Mouse (Mus musculus) CH12.LX (cell line): Measurements from ENCODE around the gene Wfikkn1. TPM values are rescaled to one million over a fixed set of nuclear protein-coding genes. Genes with fewer than 3 reads are reported as not detected.

Source experiments
- DNase-seq: peaks from one replicate; pipeline ENCODE4 v3.0.0-alpha.2; 2013; ENCODE audit errors: extremely low read depth
- H3K27ac ChIP-seq: 2 replicates; pipeline ENCODE4 v1.5.1; 2012; ENCODE audit warnings: low read depth, mild to moderate bottlenecking, control low read depth, moderate library complexity; ENCODE audit not compliant: insufficient read depth
- H3K27me3 ChIP-seq: replicated peaks from 2 replicates; pipeline ENCODE3; 2012; ENCODE audit warnings: inconsistent platforms
- H3K36me3 ChIP-seq, 2 experiments: replicated peaks in 1 of 2; 2 replicates each; pipeline versions ENCODE3 to v1.6.1; 2012; ENCODE audit warnings: inconsistent platforms in 1 of 2, low read length in 1 of 2, mild to moderate bottlenecking in 1 of 2, mixed read lengths in 1 of 2, moderate library complexity in 1 of 2; ENCODE audit not compliant: control insufficient read depth in 1 of 2, insufficient read depth in 1 of 2
- H3K4me1 ChIP-seq, 2 experiments: 2 replicates each; pipeline ENCODE4 v1.6.1; 2012; ENCODE audit warnings: inconsistent platforms in 1 of 2, moderate library complexity in 1 of 2; ENCODE audit not compliant: insufficient read depth in 2 of 2, control insufficient read depth in 1 of 2
- H3K4me2 ChIP-seq: 2 replicates; pipeline ENCODE4 v1.6.1; 2012; ENCODE audit warnings: low read depth, mild to moderate bottlenecking, control low read depth; ENCODE audit not compliant: poor library complexity, insufficient read depth, severe bottlenecking
- H3K4me3 ChIP-seq, 3 experiments: fragments of 150-350 bp in 1 of 3; sonication (generic) in 1 of 3; replicated peaks in 1 of 3; 2 replicates each; pipeline versions ENCODE3 to v1.5.1; 2011 to 2012; ENCODE audit warnings: low read depth in 2 of 3, low read length in 2 of 3, mild to moderate bottlenecking in 2 of 3, moderate library complexity in 2 of 3, control low read depth in 1 of 3, improper control_type of control experiment in 1 of 3, inconsistent platforms in 1 of 3, mixed read lengths in 1 of 3; ENCODE audit not compliant: poor library complexity in 1 of 3
- H3K79me2 ChIP-seq: replicated peaks from 2 replicates; pipeline ENCODE4 v1.6.1; 2012; ENCODE audit warnings: mild to moderate bottlenecking, moderate library complexity; ENCODE audit not compliant: control insufficient read depth, poor library complexity, insufficient read depth, severe bottlenecking; ENCODE audit errors: extremely low read depth
- H3K9ac ChIP-seq: 2 replicates; pipeline ENCODE4 v1.6.1; 2012; ENCODE audit warnings: low read depth, mild to moderate bottlenecking, control low read depth, moderate library complexity; ENCODE audit not compliant: insufficient read depth
- H3K9me3 ChIP-seq: replicated peaks from 2 replicates; pipeline ENCODE3; 2012; ENCODE audit warnings: low read length, inconsistent platforms, mixed read lengths
- BHLHE40 ChIP-seq: IDR thresholded peaks from 2 replicates; pipeline ENCODE4 v1.6.1; 2011; ENCODE audit warnings: mild to moderate bottlenecking, low read depth, low read length, improper control_type of control experiment
- CTCF ChIP-seq, 2 experiments: IDR thresholded peaks in 1 of 2; conservative IDR thresholded peaks in 1 of 2; 2 replicates each; pipeline ENCODE4 v1.5.1; 2011 to 2012; ENCODE audit warnings: low read depth in 2 of 2, low read length in 2 of 2, improper control_type of control experiment in 1 of 2, inconsistent platforms in 1 of 2, mild to moderate bottlenecking in 1 of 2, moderate library complexity in 1 of 2
- ELF1 ChIP-seq: IDR thresholded peaks from 2 replicates; pipeline ENCODE4 v1.6.1; 2014; ENCODE audit warnings: low read depth, mild to moderate bottlenecking, inconsistent platforms, low read length, improper control_type of control experiment
- EP300 ChIP-seq: IDR thresholded peaks from 2 replicates; pipeline ENCODE4 v1.6.1; 2011; ENCODE audit warnings: low read length, improper control_type of control experiment
- HCFC1 ChIP-seq: IDR thresholded peaks from 2 replicates; pipeline ENCODE4 v1.6.1; 2012; ENCODE audit warnings: low read depth, mild to moderate bottlenecking, inconsistent platforms, low read length, improper control_type of control experiment
- IRF4 ChIP-seq: IDR thresholded peaks from 2 replicates; pipeline ENCODE4 v1.6.1; 2014; ENCODE audit warnings: low read depth, mild to moderate bottlenecking, inconsistent platforms, low read length, improper control_type of control experiment
- KAT2A ChIP-seq: IDR thresholded peaks from 2 replicates; pipeline ENCODE4 v1.6.1; 2012; ENCODE audit warnings: low read length, improper control_type of control experiment, inconsistent platforms; ENCODE audit not compliant: insufficient replicate concordance
- MAX ChIP-seq: IDR thresholded peaks from 2 replicates; pipeline ENCODE4 v1.6.1; 2011; ENCODE audit warnings: low read length, improper control_type of control experiment
- MAZ ChIP-seq: IDR thresholded peaks from 2 replicates; pipeline ENCODE4 v1.6.1; 2012; ENCODE audit warnings: low read depth, mild to moderate bottlenecking, inconsistent platforms, low read length, improper control_type of control experiment, moderate library complexity
- MEF2A ChIP-seq: IDR thresholded peaks from 2 replicates; pipeline ENCODE4 v1.6.1; 2014; ENCODE audit warnings: low read depth, mild to moderate bottlenecking, inconsistent platforms, low read length, improper control_type of control experiment, borderline replicate concordance
- MXI1 ChIP-seq: IDR thresholded peaks from 2 replicates; pipeline ENCODE4 v1.6.1; 2011; ENCODE audit warnings: mild to moderate bottlenecking, low read depth, low read length, improper control_type of control experiment
- NELFE ChIP-seq: IDR thresholded peaks from 2 replicates; pipeline ENCODE4 v1.6.1; 2011; ENCODE audit warnings: low read depth, low read length, improper control_type of control experiment
- PAX5 ChIP-seq: IDR thresholded peaks from 2 replicates; pipeline ENCODE4 v1.6.1; 2012; ENCODE audit warnings: low read length, inconsistent platforms, mixed read lengths
- POLR2A ChIP-seq: IDR thresholded peaks from 2 replicates; pipeline ENCODE4 v1.6.1; 2011; ENCODE audit warnings: low read depth, mild to moderate bottlenecking, improper control_type of control experiment, low read length
- POLR2AphosphoS2 ChIP-seq: IDR thresholded peaks from 2 replicates; pipeline ENCODE4 v1.6.1; 2011; ENCODE audit warnings: low read depth, low read length, improper control_type of control experiment
- RAD21 ChIP-seq: IDR thresholded peaks from 2 replicates; pipeline ENCODE4 v1.6.1; 2011; ENCODE audit warnings: low read depth, mild to moderate bottlenecking, low read length, improper control_type of control experiment, moderate library complexity
- RCOR1 ChIP-seq: conservative IDR thresholded peaks from 2 replicates; pipeline ENCODE4 v1.6.1; 2012; ENCODE audit warnings: low read depth, mild to moderate bottlenecking, inconsistent platforms, low read length, improper control_type of control experiment
- SIN3A ChIP-seq: IDR thresholded peaks from 2 replicates; pipeline ENCODE4 v1.6.1; 2012; ENCODE audit warnings: low read length, improper control_type of control experiment, inconsistent platforms
- SMC3 ChIP-seq: IDR thresholded peaks from 2 replicates; pipeline ENCODE4 v1.6.1; 2011; ENCODE audit warnings: low read depth, low read length, improper control_type of control experiment
- TBP ChIP-seq: conservative IDR thresholded peaks from 2 replicates; pipeline ENCODE4 v1.6.1; 2011; ENCODE audit warnings: low read depth, low read length, improper control_type of control experiment
- TCF12 ChIP-seq: IDR thresholded peaks from 2 replicates; pipeline ENCODE4 v1.6.1; 2014; ENCODE audit warnings: low read depth, mild to moderate bottlenecking, inconsistent platforms, low read length, improper control_type of control experiment
- UBTF ChIP-seq: IDR thresholded peaks from 2 replicates; pipeline ENCODE4 v1.6.1; 2012; ENCODE audit warnings: low read depth, mild to moderate bottlenecking, inconsistent platforms, low read length, improper control_type of control experiment, moderate library complexity
- USF1 ChIP-seq: IDR thresholded peaks from 2 replicates; pipeline ENCODE4 v1.6.1; 2014; ENCODE audit warnings: low read depth, mild to moderate bottlenecking, inconsistent platforms, low read length, improper control_type of control experiment
- ZMIZ1 ChIP-seq: IDR thresholded peaks from 2 replicates; pipeline ENCODE4 v1.6.1; 2012; ENCODE audit warnings: low read depth, mild to moderate bottlenecking, inconsistent platforms, low read length, improper control_type of control experiment
- ZNF384 ChIP-seq: IDR thresholded peaks from 2 replicates; pipeline ENCODE4 v1.6.1; 2012; ENCODE audit warnings: low read depth, low read length, improper control_type of control experiment, inconsistent platforms
- dilution Hi-C: fragments of 300-500 bp; cut with MboI; formaldehyde crosslinking; loops from 2 replicates; pipeline ENCODE4 v1.14.3; 2020; ENCODE audit warnings: low sequenced_read_pairs; ENCODE audit not compliant: extremely low pct_unique_long_range_greater_than_20kb, extremely low pct_ligation_motif_present
- in situ Hi-C: fragments of 300-500 bp; cut with MboI; formaldehyde crosslinking; loops from 3 replicates; pipeline ENCODE4 v1.14.3; 2019; ENCODE audit warnings: low sequenced_read_pairs, low pct_ligation_motif_present, low pct_unique_long_range_greater_than_20kb, mixed read lengths
- polyA plus RNA-seq: library from polyadenylated mRNA; unstranded; fragments of >175 nt; gene quantifications from 2 replicates; pipeline ENCODE4 v1.2.1, GENCODE M21; 2012; ENCODE audit warnings: low read depth; ENCODE audit not compliant: insufficient read length
- total RNA-seq, 2 experiments: library from RNA; depleted of rRNA; stranded (reverse); fragments of 300-350 nt in 1 of 2; fragments of >200 nt in 1 of 2; gene quantifications; 2 replicates each; pipeline ENCODE4 v1.2.3; 2012 to 2014

Wfikkn1 gene
- total and polyA plus RNA-seq, 3 experiments, result 0.34 to 0.69 TPM; not detected in 1

DNA sequence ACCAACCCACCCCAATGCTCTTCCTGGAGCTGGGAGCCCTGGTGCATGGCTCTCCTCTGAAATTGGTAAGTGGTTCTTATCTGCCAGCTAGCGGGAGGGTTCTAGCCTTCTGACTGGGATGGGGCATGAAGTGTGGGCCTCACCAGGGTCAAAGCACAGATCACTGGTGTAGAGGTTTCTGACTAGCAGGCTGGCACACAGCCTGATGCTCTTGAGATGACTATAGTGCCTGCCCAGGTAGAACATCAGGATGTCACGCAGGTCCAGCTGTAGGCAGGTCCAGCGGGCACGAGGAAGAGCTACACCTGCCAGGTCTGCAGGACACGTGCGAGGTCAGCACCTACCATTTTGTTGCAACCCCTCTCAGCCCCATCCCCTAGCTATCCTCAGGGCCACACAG, 20.4 kb downstream of the Wfikkn1 start:
- peak overlapping the region; percentile 80; the same call in 1 of the 2 replicates for H3K9ac ChIP-seq
- dilution Hi-C loops, result no loop called here
- H3K9me3 ChIP-seq, result no peaks in the 10 kb centered on the region
- in situ Hi-C loops, result no loop called here
- peak overlapping the region; percentile 35 for H3K4me2 ChIP-seq
- peak overlapping the region in 2 of 3 experiments; percentile 70 to 86 for H3K4me3 ChIP-seq
- no peak overlapping the region for H3K27ac ChIP-seq
- DNase-seq, result no peak
- peaks cover 12 to 27% of the 10 kb centered on the region in 2 experiments for H3K36me3 ChIP-seq
- no peaks in the 10 kb centered on the region for H3K79me2 ChIP-seq
- peaks cover 7% of the 10 kb centered on the region for H3K27me3 ChIP-seq
- no peak for TF ChIP-seq RAD21
- TF ChIP-seq UBTF, result no peak
- no peak for TF ChIP-seq ZMIZ1
- no peak for TF ChIP-seq CTCF (conservative IDR thresholded peaks at IDR 0.05 in 1 of 2, IDR thresholded peaks at IDR 0.05 in 1 of 2; ENCODE audit: low read depth in 2 of 2, low read length in 2 of 2)
- no peak for TF ChIP-seq EP300
- peaks cover 9 to 25% of the 10 kb centered on the region in 2 experiments for H3K4me1 ChIP-seq

DNA sequence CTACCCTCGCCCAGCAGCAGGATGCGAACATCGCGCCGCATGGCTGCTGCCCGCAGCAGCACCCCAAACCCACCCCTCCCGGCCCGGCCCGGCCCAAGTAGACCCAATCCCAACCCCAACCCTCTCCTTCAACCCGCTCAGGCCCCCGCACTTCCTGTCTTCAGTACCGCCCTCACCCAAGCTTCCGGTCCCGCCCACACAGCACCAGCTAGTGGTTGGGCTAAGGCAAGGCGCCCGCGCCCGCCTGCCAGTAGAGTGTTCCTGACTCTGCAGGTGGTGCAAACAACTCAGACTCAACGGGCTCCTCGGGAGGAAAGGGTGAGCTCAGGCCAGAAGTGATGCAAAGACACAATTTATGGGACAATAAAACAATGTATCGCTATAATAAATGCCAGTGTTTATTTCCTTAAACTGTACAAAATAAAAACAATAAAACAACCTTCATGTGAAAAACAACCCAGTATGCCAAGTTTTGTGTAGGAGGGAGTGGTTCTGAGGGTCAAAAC, 36.2 kb downstream of the Wfikkn1 start, which contains the start of gene Rhot2:
Gene Rhot2 (minus strand): TSS at position 456 of the 506 bp plus-strand sequence.
- Histone ChIP-seq H3K36me3 (peaks cover 59 to 84% of the 10 kb centered on the region in 2 experiments), H3K79me2 (peaks cover 14% of the 10 kb centered on the region), H3K4me3 (peak within 1 kb of the TSS; percentile 71 to 93 (median 77)), H3K4me1 (peaks cover 12 to 15% of the 10 kb centered on the region in 2 experiments), H3K27me3 (no peaks in the 10 kb centered on the region), H3K27ac (peak within 1 kb of the TSS; percentile 54), H3K4me2 (peak within 1 kb of the TSS; percentile 71), H3K9ac (peak within 1 kb of the TSS; percentile 83), H3K9me3 (no peaks in the 10 kb centered on the region)
- dilution Hi-C loops (no loop called here), in situ Hi-C loops (no loop called here)
- peak; percentile 95 for DNase-seq
- TF ChIP-seq POLR2A (peak; percentile 92), MAX (peak; percentile 61), TCF12 (peak; percentile 85), ELF1 (peak; percentile 88), MAZ (peak; percentile 91), HCFC1 (peak; percentile 82), PAX5 (no peak), POLR2AphosphoS2 (peak; percentile 38; the same call in 1 of the 2 replicates), SMC3 (0 out of 2 replicates have a peak, but pooled peaks have one; percentile 6), SIN3A (peak; percentile 80; the same call in 1 of the 2 replicates), EP300 (no peak), NELFE (peak; percentile 93), CTCF (conservative IDR thresholded peaks at IDR 0.05 in 1 of 2, IDR thresholded peaks at IDR 0.05 in 1 of 2; ENCODE audit: low read depth in 2 of 2, low read length in 2 of 2) (peak in 1 of 2 experiments; percentile 26; a peak in 1 of 4 replicates), RCOR1 (no peak), TBP (peak; percentile 75; the same call in 1 of the 2 replicates), ZNF384 (no peak), BHLHE40 (peak; percentile 16; the same call in 1 of the 2 replicates), MXI1 (0 out of 2 replicates have a peak, but pooled peaks have one; percentile 14), MEF2A (0 out of 2 replicates have a peak, but pooled peaks have one; percentile 29), ZMIZ1 (peak; percentile 82), KAT2A (peak; percentile 73; the same call in 1 of the 2 replicates), USF1 (no peak), IRF4 (peak; percentile 49; the same call in 1 of the 2 replicates)
